Mouse (Mus musculus) bone marrow, adult 2 months (tissue): ENCODE results near the gene Pde3b.

Experiments used
- CTCF ChIP-seq: fragments of 200-500 bp; IDR thresholded peaks from 2 replicates; pipeline ENCODE4 v1.5.1; 2011; ENCODE audit warnings: low read length, control low read depth; ENCODE audit not compliant: control insufficient read depth, insufficient read depth
- POLR2A ChIP-seq: fragments of 200-500 bp; IDR thresholded peaks from 2 replicates; pipeline ENCODE4 v1.6.1; 2011; ENCODE audit warnings: low read depth, mild to moderate bottlenecking, control low read depth, low read length, borderline replicate concordance; ENCODE audit not compliant: control insufficient read depth

DNA sequence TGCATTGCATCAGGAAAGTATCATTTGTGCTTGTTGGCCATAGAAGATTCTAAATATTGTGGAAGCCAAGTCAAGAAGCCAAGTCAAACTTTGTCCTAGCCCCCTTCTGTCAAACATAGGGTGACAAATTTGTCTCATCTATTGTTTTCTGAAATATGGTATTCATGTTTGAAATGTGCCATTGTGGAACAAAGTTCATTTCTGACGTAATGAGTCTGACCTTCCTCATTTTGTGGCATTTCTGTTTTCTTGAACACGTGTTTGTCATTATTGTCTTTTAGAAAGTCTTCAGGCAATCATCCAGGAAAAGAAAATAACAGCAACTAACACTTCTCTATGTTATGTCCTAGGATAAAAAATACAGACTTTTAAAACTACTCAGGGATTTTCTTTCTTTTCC lies 46.6 kb downstream of the Pde3b start:
- TF ChIP-seq POLR2A: no peak
- TF ChIP-seq CTCF: no peak
